Mouse (Mus musculus) erythroblast, embryonic 14.5 days (primary cell): Measurements from ENCODE around the gene Bms1.

Source experiments
- GATA1 ChIP-seq: IDR thresholded peaks from 2 replicates; pipeline ENCODE4 v1.6.1; 2012; ENCODE audit warnings: low read length, inconsistent platforms, mixed read lengths
- TAL1 ChIP-seq: IDR thresholded peaks from 3 replicates; pipeline ENCODE4 v1.6.1; 2012; ENCODE audit warnings: low read length, inconsistent platforms, mixed read lengths

GRCm38 (mm10) chr6:118454452-118454851, 35.2 kb upstream of the Bms1 start:
- no peak for TF ChIP-seq TAL1
- no peak for TF ChIP-seq GATA1
